Mouse (Mus musculus) heart, embryonic 14.5 days (tissue): Measurements from ENCODE around the gene Peg12. TPM values are rescaled to one million over a fixed set of nuclear protein-coding genes. Genes with fewer than 3 reads are reported as not detected.

Source experiments
- ATAC-seq: fragments of 200-750 bp; cut with Nextera tagmentation; 2 replicates; pipeline ENCODE4 v1.8.0; 2017; ENCODE audit warnings: low read depth, moderate TSS enrichment; ENCODE audit not compliant: insufficient number of reproducible peaks, insufficient read depth, low FRiP score
- H3K27ac ChIP-seq, 2 experiments: fragments of 200-500 bp in 1 of 2; fragments of 300-500 bp in 1 of 2; sonication (generic) in 1 of 2; replicated peaks in 1 of 2; 2 replicates each; pipeline ENCODE4 v1.5.1; 2012 to 2014; ENCODE audit warnings: low read depth in 2 of 2, low read length in 2 of 2, control low read depth in 1 of 2, mild to moderate bottlenecking in 1 of 2, mixed read lengths in 1 of 2; ENCODE audit not compliant: control insufficient read depth in 1 of 2, insufficient read depth in 1 of 2
- H3K27me3 ChIP-seq: fragments of 300-500 bp; sonication (generic); 2 replicates; pipeline ENCODE4 v1.6.1; 2014; ENCODE audit warnings: mild to moderate bottlenecking, low read length, control low read depth; ENCODE audit not compliant: control insufficient read depth, insufficient read depth
- H3K36me3 ChIP-seq: fragments of 300-500 bp; sonication (generic); 2 replicates; pipeline ENCODE4 v1.6.1; 2014; ENCODE audit warnings: mild to moderate bottlenecking, control low read depth, low read length, mixed read lengths; ENCODE audit not compliant: control insufficient read depth, insufficient read depth
- H3K4me1 ChIP-seq, 2 experiments: fragments of 200-500 bp in 1 of 2; fragments of 300-500 bp in 1 of 2; sonication (generic) in 1 of 2; 2 replicates each; pipeline ENCODE4 v1.6.1; 2012 to 2014; ENCODE audit warnings: low read length in 2 of 2, control low read depth in 1 of 2, mixed read lengths in 1 of 2; ENCODE audit not compliant: control insufficient read depth in 2 of 2, insufficient read depth in 2 of 2
- H3K4me2 ChIP-seq: fragments of 300-500 bp; sonication (generic); 2 replicates; pipeline ENCODE4 v1.6.1; 2014; ENCODE audit warnings: mild to moderate bottlenecking, low read length
- H3K4me3 ChIP-seq, 2 experiments: fragments of 200-500 bp in 1 of 2; fragments of 300-500 bp in 1 of 2; sonication (generic) in 1 of 2; 2 replicates each; pipeline ENCODE4 v1.5.1; 2012 to 2014; ENCODE audit warnings: low read length in 2 of 2, mild to moderate bottlenecking in 2 of 2, control low read depth in 1 of 2, low read depth in 1 of 2, moderate library complexity in 1 of 2; ENCODE audit not compliant: control insufficient read depth in 1 of 2, insufficient read depth in 1 of 2
- H3K9ac ChIP-seq: fragments of 300-500 bp; sonication (generic); 2 replicates; pipeline ENCODE4 v1.6.1; 2014; ENCODE audit warnings: mild to moderate bottlenecking, low read length
- H3K9me3 ChIP-seq: fragments of 300-500 bp; sonication (generic); 2 replicates; pipeline ENCODE4 v1.6.1; 2016; ENCODE audit warnings: low read length, control low read depth; ENCODE audit not compliant: control insufficient read depth
- WGBS: fragments of 180-500 bp; shearing (Covaris S2); extraction: QIAGEN DNeasy Blood & Tissue Kit; methylation state at CpG from one replicate; pipeline ENCODE4 v1.1.7; 2014; 5-methylcytosine and 5-hydroxymethylcytosine counted together
- polyA plus RNA-seq: library from polyadenylated mRNA; unstranded; fragments of >200 nt; fragmentation: Nextera tagmentation; extraction: Ambion mirVana; gene quantifications from 2 replicates; pipeline ENCODE4 v1.2.1, GENCODE M21; 2014

Gene Peg12
- polyA plus RNA-seq, 1 experiment from 2014 or later, result 8.8 TPM

DNA sequence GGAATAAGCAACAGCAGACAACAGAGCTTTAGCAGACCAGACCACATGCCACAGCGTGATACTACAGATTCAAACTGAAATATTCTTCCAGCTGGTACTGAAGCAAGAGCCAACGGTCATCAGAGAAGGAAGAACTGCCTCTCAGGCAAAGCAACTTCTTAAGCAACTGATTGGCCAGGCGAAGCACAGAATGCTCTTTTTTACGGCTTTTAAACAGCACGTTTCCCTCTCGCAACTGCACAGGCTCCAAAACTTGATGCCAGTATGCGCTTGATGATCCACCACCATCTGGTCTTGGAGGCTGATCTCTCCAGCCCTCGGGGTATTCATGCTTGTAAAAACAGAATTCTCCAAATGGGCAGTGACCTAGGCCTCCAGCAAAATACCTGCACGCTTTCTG lies 46.0 kb downstream of the Peg12 start:
- no peaks in the 10 kb centered on the region for H3K36me3 ChIP-seq
- H3K4me1 ChIP-seq, result no peaks in the 10 kb centered on the region; a peak in 1 of 4 replicates
- no peak overlapping the region for H3K4me2 ChIP-seq
- peak overlapping the region in 1 of 2 experiments; percentile 68; a peak in 1 of 4 replicates for H3K4me3 ChIP-seq
- no peak overlapping the region for H3K27ac ChIP-seq
- 82% methylated on average over 9 of the region's 9 CpGs for WGBS
- no peak overlapping the region for H3K9ac ChIP-seq
- peaks cover 8% of the 10 kb centered on the region; the same call in 1 of the 2 replicates for H3K27me3 ChIP-seq
- ATAC-seq, result no peak
- peaks cover 20% of the 10 kb centered on the region for H3K9me3 ChIP-seq

DNA sequence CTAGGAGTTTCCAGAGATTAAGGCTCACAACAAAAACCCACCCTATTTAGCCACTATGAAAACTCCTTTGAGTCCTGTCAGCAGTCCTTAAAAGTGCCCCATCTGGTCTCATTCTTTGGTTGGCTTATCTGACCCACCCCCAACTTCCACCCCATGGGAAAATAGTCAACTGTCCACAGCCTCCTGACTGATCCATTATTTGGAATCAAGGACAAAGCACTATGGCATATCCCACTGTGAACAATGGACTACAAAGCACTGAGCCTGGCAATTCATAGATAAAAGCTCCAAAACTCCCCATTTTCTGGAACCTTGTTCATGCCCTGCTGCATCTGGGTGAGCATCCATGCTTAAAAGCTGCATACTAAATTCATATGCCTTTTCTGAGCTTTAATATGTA lies 48.1 kb downstream of the Peg12 start:
- Histone ChIP-seq H3K4me3 (no peak overlapping the region), H3K27ac (no peak overlapping the region), H3K4me2 (no peak overlapping the region), H3K9me3 (peaks cover 18% of the 10 kb centered on the region), H3K4me1 (no peaks in the 10 kb centered on the region; a peak in 1 of 4 replicates), H3K27me3 (no peaks in the 10 kb centered on the region), H3K36me3 (no peaks in the 10 kb centered on the region), H3K9ac (no peak overlapping the region)
- ATAC-seq, result no peak

DNA sequence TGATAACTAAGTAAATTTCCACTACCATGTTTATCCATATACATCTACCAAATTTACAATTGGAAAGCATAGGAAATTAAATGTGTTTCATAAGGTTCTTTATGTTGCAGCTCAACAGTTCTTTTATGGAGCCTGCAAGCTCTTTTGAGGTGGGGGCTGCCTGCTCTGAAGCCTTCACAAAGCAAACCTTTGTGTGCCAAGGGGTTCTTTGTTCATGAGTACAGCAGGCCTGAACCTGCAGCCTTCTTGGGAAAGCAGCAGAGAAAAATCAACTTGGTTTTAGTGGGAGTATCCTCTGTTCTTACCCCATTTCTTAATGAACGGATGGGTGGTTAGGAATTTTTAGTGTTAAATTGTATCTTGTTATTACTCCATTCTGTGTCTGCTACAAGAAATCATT lies 49.1 kb downstream of the Peg12 start:
- Histone ChIP-seq H3K9ac (no peak overlapping the region), H3K27me3 (no peaks in the 10 kb centered on the region), H3K4me3 (no peak overlapping the region), H3K9me3 (peaks cover 13% of the 10 kb centered on the region), H3K4me2 (no peak overlapping the region), H3K36me3 (no peaks in the 10 kb centered on the region), H3K27ac (no peak overlapping the region), H3K4me1 (no peaks in the 10 kb centered on the region; a peak in 1 of 4 replicates)
- ATAC-seq, result no peak
- WGBS, result 71% methylated on average over 1 of the region's 1 CpGs

Other genes starting within 250 kb of the Peg12 start
- gene Ndn, start 117.9 kb downstream of the Peg12 start, polyA plus RNA-seq, result 53.8 and 62.3 TPM in 2 replicates
- gene Magel2, start 87.5 kb downstream of the Peg12 start, polyA plus RNA-seq, result 0.20 and 0.66 TPM in 2 replicates
- 1.7 and 2.6 TPM in 2 replicates for gene Mkrn3, start 44.4 kb downstream of the Peg12 start, polyA plus RNA-seq